Mouse (Mus musculus) adipose tissue, adult 10 weeks (tissue): ENCODE measurements around the gene Mfap1b. TPM values are rescaled to one million over a fixed set of nuclear protein-coding genes. Genes with fewer than 3 reads are reported as not detected.

Experiments used
- polyA plus RNA-seq: library from polyadenylated mRNA; stranded (reverse); fragments of 350-450 nt; fragmentation: Illumina TruSeq; extraction: RNeasy Lipid Tissue Mini Kit (QIAGEN cat#74804); gene quantifications from one replicate; pipeline ENCODE4 v1.2.3, GENCODE M21; 2014; ENCODE audit warnings: low read depth, low replicate concordance

Gene Mfap1b
- polyA plus RNA-seq, result 30.5 TPM

DNA sequence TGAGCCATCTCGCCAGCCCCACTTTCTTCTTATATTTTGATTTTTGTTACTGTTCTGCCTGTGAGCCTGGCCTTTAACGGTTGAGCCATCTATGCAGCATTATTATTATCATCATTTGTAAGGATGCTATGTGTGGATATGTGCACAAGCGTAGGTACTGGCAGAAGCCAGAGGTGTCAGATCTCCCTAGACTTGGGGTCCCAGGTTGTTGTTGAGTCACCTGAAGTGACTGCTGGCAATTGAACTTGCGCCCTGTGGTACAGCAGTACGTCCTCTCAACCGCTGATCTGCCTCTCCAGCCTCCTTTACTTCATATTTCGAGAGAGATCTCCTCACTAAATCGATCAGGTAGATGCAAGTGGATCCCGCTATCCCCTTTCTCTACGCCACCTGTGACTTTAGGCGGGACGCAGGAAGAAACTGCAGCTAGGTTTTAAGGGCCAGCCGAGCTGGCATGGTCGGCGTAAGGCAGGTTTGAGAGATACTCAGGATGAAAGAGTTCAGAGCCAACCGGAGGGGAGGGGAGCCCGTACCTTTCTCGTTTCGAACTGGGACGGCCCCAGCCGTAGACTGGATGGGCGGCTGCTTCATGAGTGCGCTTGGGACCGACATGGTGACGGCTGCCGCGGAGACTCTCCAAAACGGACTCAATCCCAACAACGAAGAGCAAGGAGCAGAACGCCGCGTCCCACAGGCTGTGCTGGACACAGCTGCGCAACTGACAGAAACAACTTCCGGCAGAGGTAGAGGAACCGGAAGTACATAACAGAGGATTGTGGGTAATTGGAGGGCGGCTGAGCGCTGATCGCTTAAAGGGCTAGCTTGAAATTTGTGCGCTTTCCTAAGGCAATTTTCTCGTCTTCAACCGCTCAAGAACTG lies at the start of gene Mfap1b:
Gene Mfap1b, minus strand, starts transcription at position 767 of the 879 bp plus-strand sequence.

DNA sequence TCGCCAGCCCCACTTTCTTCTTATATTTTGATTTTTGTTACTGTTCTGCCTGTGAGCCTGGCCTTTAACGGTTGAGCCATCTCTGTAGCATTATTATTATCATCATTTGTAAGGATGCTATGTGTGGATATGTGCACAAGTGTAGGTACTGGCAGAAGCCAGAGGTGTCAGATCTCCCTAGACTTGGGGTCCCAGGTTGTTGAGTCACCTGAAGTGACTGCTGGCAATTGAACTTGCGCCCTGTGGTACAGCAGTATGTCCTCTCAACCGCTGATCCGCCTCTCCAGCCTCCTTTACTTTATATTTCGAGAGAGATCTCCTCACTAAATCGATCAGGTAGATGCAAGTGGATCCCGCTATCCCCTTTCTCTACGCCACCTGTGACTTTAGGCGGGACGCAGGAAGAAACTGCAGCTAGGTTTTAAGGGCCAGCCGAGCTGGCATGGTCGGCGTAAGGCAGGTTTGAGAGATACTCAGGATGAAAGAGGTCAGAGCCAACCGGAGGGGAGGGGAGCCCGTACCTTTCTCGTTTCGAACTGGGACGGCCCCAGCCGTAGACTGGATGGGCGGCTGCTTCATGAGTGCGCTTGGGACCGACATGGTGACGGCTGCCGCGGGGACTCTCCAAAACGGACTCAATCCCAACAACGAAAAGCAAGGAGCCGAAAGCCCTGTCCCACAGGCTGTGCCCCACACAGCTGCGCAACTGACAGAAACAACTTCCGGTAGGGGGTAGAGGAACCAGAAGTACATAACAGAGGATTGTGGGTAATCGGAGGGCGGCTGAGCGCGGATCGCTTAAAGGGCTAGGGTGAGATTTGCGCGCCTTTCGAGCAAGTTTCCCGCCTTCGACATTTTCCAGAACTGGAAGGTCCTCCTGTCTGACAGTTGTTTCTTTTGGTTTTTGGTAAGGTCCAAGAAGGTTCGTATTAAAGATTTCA lies 32.3 kb upstream of the Mfap1b start, which contains the start of the genes Mfap1a and Wdr76:
Gene Mfap1a, minus strand, starts transcription at position 724 of the 941 bp plus-strand sequence.
Gene Wdr76, plus strand, starts transcription at position 782 of the 941 bp plus-strand sequence.

DNA sequence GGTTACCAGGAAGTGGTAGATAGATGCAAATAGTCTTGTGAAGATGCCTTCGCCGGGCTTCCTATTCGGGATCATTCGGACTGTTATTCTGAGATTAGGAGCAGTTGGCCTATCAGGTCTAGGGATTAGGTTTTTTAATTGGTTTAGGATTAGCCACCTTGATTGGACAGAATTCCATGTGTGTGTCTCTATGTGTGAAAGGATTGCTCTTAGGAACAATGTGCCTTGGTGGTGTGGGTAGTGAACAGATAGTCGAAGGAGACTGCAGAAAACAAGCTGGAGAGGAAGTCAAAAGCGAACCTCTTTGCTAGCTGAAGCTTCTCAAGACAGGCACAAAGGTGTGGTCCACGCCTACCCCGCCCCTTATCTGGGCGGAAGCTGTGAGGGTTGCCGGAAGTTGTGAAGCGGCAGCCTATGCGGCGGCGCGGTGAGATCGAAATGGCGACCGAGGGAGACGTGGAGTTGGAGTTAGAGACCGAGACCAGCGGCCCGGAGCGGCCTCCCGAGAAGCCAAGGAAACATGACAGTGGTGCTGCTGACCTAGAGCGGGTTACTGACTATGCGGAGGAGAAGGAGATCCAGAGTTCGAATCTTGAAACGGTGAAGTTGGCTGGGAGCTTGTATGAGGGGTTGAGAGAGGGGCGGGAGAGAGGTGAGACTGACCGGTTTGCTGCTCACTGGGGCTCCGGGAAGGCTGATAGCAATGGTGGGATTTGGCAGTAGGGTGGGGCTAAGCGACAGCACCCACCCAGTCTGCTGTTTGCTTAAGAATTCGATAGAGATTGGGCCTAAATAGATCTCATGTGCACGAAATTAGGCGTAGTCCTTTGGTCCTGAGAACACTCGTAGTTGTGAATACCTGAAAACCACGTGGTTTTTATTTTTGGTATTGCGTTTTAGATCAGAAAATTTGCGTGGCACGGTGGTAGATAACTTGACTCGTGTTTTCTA lies 16.9 kb downstream of the Mfap1b start, which contains the start of gene Serinc4:
Gene Serinc4, minus strand, starts transcription at position 90 of the 951 bp plus-strand sequence.

DNA sequence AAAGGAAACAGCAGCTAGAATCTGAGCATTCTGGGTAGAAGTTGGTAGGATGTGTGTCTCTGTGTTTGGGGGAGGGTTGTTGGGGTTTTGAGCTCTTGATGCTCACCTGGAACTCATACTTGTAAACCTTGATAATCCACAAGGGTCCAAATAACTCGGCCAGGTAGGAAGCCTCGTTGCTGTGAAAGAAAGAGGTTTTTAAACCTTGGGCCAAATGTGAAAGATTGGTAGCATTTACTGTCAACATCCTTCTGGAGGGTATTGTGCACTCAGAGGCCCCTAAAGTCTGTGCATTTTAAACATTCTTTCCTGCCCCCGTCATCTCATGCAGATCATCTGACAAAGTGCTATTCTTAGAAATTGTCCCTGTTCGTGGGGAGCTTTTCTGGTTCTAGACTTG lies 20.9 kb downstream of the Mfap1b start, which contains the start of gene Hypk:
Gene Hypk, plus strand, starts transcription at position 301 of the 400 bp plus-strand sequence.

DNA sequence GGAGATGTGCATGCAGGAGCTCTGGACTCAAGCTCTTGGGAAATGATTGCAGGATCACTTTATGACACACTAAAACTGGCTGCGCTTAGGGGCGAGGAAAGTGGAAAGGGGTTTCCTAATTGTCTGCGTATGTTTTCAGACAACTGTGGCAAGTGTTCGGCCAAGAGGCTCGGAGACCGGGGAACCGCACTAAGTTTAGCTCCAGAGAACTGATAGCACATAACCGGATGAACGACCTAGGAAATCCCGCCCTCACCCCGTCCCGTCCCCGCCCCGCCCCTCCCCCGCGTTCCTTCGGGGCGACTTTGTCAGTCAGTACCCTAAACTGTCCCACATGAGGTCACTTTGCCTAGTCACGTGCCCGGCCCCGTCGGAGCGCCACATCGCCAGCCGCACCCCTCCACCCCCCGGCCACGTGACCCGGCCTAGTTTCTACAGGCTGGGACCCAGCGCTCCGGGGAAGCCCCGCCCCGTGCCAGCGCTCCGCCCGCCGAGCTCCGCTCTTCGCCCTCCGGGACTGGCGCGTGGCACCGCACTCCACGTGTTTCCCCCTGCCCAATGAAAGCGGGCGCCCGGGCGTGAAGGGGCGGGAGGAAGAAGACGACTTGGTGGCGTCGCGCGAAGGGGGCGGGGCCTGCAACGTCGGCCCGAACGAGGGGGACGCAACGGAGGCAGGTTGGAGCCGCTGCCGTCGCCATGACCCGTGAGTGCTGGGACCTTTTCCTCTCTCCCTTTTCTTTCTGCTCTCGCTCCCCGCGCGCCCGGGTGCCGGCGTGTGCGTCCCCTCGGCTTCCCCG lies 24.9 kb downstream of the Mfap1b start, which contains the start of gene Serf2:
Gene Serf2, plus strand, starts transcription at position 457 of the 797 bp plus-strand sequence.

DNA sequence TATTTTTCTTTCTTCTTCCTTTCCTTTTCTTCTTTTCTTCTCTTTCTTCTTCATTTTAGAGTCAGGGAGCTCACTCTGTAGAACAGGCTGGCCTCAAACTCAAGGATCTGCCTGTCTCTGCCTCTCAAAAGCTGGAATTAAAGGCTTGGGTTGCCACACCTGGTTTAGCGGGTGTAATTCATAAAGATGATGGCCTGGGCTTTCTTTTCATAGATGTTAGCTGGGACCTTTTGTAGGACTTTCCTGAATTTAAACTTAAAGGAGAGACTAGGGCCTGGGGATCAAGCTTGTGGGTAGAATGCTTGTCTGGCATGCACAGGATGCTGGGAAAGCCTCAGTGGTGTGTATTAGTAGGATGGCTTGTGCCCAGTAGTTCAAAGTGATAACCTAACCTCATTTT lies 29.7 kb downstream of the Mfap1b start, which contains the start of gene Ell3:
Gene Ell3, minus strand, starts transcription at position 101 of the 400 bp plus-strand sequence.

DNA sequence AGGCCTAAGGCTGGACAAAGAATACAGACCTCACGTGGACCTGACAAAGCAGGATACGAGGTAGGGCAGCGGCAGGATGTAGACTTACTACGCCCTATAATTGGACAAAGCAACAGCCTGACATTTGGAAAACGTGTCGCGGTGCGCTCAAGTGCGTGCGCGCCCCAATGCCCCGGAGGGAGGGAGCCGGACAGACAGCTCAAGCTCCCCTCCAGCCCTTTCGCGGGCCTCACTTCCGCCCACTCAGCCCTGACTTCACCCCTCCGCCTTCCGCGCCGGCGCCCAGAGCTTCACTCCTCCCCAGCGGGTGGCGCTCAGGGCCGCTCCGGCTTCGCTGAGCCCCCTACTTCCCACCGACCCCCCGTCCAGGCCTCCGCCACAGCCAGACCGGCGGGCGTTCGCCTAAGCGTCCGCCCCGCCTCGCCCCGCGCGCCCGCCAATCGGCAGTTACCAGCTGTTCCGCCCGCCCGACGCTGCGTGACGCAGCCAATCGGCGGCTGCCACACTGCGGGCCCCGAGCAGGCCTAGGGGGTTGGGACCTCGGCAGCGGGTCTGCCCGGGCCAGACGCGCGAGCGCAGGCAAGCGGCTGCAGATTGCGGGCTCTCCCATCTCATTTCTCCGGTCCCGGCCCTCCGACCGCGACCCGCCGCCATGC lies 60.4 kb downstream of the Mfap1b start, which contains the start of the genes Pdia3 and Catsper2:
Gene Pdia3, plus strand, starts transcription at position 389 of the 656 bp plus-strand sequence.
Gene Catsper2, minus strand, starts transcription at position 406 of the 656 bp plus-strand sequence.

Other genes with a start within 250 kb of the Mfap1b start
- gene Trp53bp1, start 202.7 kb downstream of the Mfap1b start, polyA plus RNA-seq, result 22.6 TPM
- gene Map1a, start 184.5 kb downstream of the Mfap1b start, polyA plus RNA-seq, result 2.4 TPM
- gene Ppip5k1, start 118.7 kb downstream of the Mfap1b start, polyA plus RNA-seq, result 38.9 TPM
- 3.6 TPM for gene Ckmt1, start 116.4 kb downstream of the Mfap1b start, polyA plus RNA-seq
- 0.14 TPM for gene Strc, start 86.9 kb downstream of the Mfap1b start, polyA plus RNA-seq
- gene Pdia3, start 60.3 kb downstream of the Mfap1b start, polyA plus RNA-seq, result 468 TPM
- 10.4 TPM for gene Catsper2, start 60.3 kb downstream of the Mfap1b start, polyA plus RNA-seq
- 16.5 TPM for gene Ell3, start 29.8 kb downstream of the Mfap1b start, polyA plus RNA-seq
- 463 TPM for gene Serf2, start 24.9 kb downstream of the Mfap1b start, polyA plus RNA-seq
- 15.3 TPM for gene Hypk, start 20.8 kb downstream of the Mfap1b start, polyA plus RNA-seq
- 0.74 TPM for gene Serinc4, start 17.3 kb downstream of the Mfap1b start, polyA plus RNA-seq
- gene Mfap1a, start 32.6 kb upstream of the Mfap1b start, polyA plus RNA-seq, result 24.0 TPM
- 2.1 TPM for gene Wdr76, start 32.7 kb upstream of the Mfap1b start, polyA plus RNA-seq